Mouse (Mus musculus) bone marrow macrophage, adult 2 months (primary cell): ENCODE measurements at regions not wholly inside any gene's neighbourhood (a gene's known extent, or its start where the extent isn't known, plus 50 kb on each side); places are given as distances from the start of the nearest gene placed in this dataset.

Experiments
- CTCF ChIP-seq: IDR thresholded peaks from 2 replicates; pipeline ENCODE4 v1.5.1; 2012; ENCODE audit warnings: low read depth, mild to moderate bottlenecking, low read length, moderate library complexity
- POLR2A ChIP-seq: IDR thresholded peaks from 2 replicates; pipeline ENCODE4 v1.6.1; 2012; ENCODE audit warnings: mild to moderate bottlenecking, low read depth, low read length, borderline replicate concordance

GRCm38 (mm10) chr3:57923061-57923460 lies 75.2 kb upstream of the Pfn2 start:
- TF ChIP-seq CTCF (no peak), POLR2A (no peak)
